Mouse (Mus musculus): ENCODE measurements at regions not wholly inside any gene's neighbourhood (a gene's known extent, or its start where the extent isn't known, plus 50 kb on each side); places are given as distances from the start of the nearest gene placed in this dataset.
A peak's percentile ranks its signal among the peaks of the same experiment; 100 is the strongest.
"Not testable (repeated sequence)": the region's sequence is repeated elsewhere in the genome, so short reads cannot be mapped to it uniquely, and the experiment has no call there.

DNA sequence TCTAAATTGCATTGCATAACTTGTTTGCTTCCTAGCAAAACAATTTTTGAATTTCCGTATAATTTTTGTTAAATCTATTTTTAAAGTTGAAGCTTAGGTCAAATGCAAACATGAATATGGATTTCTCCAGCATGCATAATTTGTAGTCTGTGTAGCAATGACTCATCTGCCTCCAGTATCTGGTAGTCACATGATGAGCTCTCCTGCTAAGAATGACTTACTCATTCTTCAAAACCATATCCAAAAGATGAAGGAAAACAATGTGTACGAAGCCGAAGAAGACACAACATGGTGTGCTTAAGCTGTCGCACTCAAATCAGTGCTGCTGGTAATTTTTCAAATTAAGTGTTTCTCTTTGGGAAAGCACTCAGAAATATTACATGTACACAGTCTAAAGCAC, 1453.2 kb upstream of the Gje1 start:
- intact Hi-C loops (cut with DNase I) = no loop called here
- DNase-seq (ENCODE audit: low spot score in 2 of 2) = peak in 1 of 2 experiments; percentile 31

DNA sequence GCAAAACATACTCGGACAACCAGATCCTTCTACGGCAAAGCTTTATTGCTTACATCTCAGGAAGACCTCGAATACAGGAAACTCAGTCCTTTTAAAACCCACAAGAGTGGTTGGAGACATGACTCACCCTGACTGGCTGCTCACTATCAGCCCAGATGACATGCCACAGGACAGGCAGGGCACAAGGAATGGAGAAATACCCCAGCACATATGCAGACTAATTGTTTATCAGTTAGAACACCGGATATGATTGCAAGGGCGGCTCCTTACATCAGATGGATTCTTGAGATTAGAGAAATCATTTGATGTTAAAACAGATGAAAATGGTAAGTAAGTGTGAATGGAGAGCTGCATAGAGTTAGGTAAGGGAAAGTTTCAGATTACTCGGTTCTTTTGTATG, 1441.5 kb upstream of the Gje1 start:
- DNase-seq (ENCODE audit: low spot score in 2 of 2) = not testable (repeated sequence)

DNA sequence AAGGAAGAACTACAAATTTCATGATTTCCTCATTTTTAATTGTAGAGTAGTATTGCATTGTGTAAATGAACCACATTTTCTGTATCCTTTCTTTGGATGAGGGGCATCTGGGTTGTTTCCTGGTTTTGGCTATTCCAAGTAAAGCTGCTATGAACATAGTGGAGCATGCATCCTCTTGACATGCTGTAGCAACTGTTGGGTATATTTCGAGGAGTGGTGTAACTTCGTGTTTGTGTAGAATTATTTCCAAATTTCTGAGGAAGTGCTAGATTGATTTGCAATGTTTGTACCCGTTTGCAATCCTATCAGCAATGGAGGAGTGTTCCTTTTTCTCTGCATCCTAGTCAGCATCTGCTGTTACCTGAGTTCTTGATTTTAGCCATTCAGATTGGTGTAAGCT, 1440.4 kb upstream of the Gje1 start:
- no peak for DNase-seq (ENCODE audit: low spot score in 2 of 2)
- intact Hi-C loops (cut with DNase I) = no loop called here

More for the DNA sequence above, 1441.5 kb upstream of the Gje1 start:
- intact Hi-C loops (cut with DNase I) = not testable (repeated sequence)

DNA sequence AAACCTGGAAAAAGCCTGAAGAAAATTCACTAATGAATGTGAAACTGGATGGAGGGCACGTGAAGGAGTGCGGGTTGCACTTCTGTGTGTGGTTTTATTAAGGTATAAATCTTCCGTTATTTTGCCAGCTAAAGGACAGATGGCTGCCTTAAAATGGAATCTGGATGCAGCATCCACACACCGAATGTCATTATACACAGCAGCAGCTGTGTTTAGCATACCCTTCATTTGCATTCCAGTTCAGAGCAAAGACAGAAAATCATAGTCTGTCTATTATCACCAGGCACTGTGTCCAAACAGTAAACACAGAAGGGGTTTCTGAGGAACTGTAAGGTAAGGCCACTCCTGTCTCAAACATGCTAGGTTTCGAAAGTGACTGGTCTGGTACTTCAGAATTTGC, 1438.9 kb upstream of the Gje1 start:
- intact Hi-C loops (cut with DNase I) = no loop called here
- peak; percentile 15 to 18 for DNase-seq (ENCODE audit: low spot score in 2 of 2)

DNA sequence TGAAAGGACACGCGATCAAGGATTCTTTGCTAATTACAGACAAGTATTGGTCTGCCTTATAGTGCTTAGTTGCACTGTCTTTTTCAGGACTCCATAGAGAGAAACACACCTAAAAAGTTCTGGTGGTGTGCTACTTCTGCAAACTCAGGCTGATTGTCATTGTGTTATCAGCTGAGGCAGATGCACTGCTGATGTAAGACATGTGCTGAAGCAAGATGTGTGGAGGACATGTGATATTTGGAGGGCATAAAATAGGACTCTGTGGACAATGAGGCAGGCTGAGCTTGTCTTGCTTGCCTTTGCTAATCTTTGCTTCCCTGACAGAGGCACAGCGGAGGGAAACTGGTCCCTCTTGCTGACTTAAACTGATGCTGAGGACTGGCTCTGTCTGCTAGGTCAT, 1431.0 kb upstream of the Gje1 start:
- DNase-seq (ENCODE audit: low spot score in 2 of 2) = no peak
- intact Hi-C loops (cut with DNase I) = no loop called here

DNA sequence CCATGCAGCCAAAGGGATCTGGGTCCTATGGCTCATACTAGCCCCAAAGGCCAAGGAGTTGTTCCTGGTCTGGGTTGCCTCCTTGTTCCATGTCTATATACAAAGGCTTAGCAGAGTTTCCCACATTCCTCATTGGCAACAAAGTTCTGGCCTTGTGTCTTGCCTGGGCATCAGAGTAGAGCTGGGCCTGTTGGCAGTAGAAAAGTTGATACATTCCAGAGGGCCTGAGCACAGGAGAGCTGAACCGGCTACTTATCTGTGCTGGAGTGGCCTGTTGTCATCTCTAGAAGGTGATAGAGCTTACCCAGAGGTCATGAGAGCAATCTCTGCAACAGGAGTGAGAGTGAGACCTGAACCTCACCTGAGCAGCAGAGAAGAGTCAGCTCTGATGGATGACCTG, 1427.4 kb upstream of the Gje1 start:
- intact Hi-C loops (cut with DNase I) = no loop called here
- DNase-seq (ENCODE audit: low spot score in 2 of 2) = no peak

DNA sequence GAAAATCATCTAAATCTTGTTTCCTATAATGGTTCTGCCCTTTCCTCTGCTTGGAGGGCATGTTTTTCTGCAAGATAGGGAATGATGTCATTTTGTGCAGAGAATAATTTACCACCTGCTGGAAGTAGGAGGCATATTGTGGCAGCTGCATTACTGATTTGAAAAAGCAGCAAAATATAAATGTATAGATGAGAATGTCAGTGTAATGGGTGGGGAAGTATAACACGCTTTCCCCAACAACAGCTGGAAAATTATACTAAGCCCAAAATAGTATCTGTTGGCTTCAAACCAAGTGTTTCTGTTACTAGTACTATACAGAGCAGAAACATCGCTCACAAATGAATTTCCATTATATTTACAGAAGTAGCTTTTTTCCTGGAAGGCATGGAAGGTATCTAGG, 1405.9 kb upstream of the Gje1 start:
- intact Hi-C loops (cut with DNase I) = no loop called here
- peak in 1 of 2 experiments; percentile 30 for DNase-seq (ENCODE audit: low spot score in 2 of 2)

DNA sequence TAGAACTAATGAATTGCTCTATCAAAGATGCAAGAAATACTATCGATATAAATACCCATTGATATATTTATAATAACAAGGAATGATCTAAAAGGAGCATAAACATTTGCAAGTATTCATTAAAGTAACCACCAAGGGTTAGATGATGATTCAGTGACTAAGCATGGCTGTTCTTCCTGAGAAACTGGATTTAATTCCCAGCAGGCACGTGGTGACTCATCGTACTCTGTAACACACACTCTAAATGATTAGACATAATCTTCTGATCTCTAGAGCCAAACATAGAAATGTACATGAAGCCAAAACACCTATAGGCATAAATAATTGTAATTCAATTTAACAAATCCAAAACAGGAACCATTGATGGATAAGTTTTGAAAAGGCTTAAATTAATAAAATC, 1370.2 kb upstream of the Gje1 start:
- intact Hi-C loops (cut with DNase I) = no loop called here
- no peak for DNase-seq (ENCODE audit: low spot score in 2 of 2)

DNA sequence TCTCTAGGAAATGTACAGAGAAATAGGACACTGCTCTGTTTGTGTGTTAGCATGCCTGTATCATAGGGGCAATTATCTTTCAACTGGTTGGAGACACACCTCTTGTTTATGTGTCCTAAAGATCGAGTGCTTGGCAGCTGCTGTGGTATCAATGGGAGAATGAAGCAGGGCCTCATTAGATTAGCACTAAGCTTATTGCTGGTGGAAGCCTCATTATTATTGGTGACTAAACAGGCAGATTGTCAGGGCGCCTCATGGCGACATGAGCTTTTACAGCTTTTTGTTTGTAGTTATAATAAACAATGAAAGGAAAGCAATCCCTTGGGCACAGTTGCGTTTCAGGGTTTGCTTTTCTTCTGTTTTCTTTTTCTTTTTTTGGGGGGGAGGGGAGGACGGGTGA, 1335.0 kb upstream of the Gje1 start:
- intact Hi-C loops (cut with DNase I) = no loop called here
- no peak for DNase-seq (ENCODE audit: low spot score in 2 of 2)

DNA sequence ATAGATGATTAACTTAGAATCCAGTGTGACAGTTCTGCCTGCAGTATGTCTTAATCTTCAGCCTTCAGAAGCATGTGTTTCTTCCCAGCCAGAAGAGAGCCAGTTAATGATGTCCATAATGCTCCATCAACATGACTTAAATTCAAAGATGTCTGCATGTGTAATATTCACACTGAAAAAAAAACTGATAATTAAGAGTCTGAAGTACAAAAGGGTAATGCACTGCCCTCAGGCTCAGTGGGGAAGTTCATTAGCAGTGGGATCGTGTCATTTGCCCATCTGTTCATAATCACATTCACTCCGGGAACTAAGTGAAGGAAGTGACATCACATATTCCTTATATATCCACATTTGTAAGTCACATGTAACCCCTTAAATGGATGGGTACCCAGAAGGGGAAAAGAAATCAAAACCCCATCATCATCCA, 1334.5 kb upstream of the Gje1 start:
- intact Hi-C loops (cut with DNase I) = no loop called here
- no peak for DNase-seq (ENCODE audit: low spot score in 2 of 2)

DNA sequence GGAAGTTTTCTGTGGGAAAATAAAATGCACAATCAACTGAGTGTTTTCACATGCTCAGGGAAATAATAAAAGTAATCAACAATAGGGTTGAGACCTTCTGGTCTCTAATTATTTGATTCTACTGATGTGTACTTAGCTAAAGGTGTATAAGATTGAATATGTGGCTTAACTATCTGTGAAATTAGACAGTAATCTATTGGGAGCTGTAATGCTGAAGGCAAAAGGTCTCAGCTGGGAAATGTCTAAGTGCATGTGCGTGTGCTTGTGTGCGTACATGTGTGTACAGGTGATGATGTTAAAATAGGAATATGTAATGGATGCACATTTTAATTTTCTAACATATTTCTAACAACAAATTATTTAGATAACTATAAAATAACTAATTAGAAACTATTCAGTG, 1318.2 kb upstream of the Gje1 start:
- intact Hi-C loops (cut with DNase I) = no loop called here
- no peak for DNase-seq (ENCODE audit: low spot score in 2 of 2)

DNA sequence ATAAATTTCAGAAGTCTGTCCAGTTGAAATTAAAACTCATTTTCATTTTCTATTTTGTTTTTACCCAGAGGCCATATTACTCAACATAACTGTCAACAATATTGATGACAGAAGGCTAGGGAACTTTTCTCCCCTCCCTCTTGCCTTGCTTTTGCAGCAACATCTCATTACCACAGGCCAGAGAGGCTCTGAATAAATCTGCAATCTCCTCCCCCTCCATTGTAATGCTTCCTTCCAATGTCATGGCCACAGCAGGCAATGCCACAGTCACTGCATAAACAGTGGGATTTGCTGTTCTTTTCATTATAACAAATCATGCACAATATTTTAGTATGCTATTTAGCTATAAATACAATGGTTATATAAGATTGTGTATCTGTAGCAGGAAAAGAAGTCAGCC, 1315.1 kb upstream of the Gje1 start:
- intact Hi-C loops (cut with DNase I) = no loop called here
- DNase-seq (ENCODE audit: low spot score in 2 of 2) = no peak

DNA sequence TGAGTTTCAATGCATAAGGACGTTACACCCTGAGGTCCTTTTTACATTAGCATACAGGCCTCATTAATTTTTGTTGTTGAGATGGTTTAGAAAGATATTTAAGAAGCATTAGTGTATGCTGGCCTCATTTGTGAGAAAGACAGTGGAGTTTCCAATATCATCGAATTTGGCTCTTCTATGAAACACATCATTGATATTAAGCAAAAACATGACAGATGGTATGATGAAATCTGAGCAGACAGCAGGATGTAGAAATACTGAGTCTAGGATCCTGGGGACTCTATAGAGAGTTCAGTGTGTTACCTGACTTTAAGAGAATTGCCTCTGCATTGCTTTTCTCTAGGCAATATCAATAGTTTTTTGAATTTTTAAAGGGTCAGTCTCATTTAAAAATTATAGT, 1312.8 kb upstream of the Gje1 start:
- intact Hi-C loops (cut with DNase I) = no loop called here
- DNase-seq (ENCODE audit: low spot score in 2 of 2) = no peak

DNA sequence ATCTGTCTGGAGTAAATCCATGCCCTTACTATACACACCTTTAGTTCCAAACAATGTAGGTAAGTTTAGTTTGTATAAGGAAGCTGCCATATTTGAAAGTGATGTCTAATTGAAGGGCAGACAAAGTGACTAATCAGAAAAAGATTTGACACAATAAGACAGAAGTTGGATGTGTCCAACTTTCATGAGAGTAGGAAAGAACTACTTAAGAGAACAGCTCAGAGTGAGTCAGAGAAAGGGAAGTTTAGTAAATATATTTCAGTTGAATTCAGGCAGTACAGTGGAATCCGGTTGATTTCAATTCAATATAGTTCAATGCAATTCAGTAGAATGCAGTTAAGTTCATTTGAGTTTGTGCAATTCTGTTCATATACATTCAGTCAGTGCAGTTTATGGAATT, 1296.8 kb upstream of the Gje1 start:
- intact Hi-C loops (cut with DNase I) = no loop called here
- no peak for DNase-seq (ENCODE audit: low spot score in 2 of 2)

DNA sequence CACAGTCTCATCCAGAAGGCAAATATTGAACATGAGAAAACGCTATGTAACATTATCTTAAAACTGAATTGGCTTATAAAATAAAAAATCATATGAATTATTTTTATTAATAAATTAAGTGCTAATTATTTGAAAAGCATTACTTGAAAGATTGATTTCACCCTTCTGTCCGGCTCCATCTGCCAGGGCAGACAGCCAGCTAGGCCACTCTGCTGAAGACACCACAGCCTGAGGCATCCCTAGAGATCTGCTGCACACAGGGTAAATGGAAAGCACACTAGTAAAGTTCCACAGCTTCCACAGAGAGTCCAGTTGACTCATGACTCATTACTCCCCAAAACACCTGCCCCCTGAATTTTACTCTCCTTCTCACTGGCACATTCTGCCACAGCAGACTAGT, 1283.2 kb upstream of the Gje1 start:
- intact Hi-C loops (cut with DNase I) = no loop called here
- no peak for DNase-seq (ENCODE audit: low spot score in 2 of 2)

DNA sequence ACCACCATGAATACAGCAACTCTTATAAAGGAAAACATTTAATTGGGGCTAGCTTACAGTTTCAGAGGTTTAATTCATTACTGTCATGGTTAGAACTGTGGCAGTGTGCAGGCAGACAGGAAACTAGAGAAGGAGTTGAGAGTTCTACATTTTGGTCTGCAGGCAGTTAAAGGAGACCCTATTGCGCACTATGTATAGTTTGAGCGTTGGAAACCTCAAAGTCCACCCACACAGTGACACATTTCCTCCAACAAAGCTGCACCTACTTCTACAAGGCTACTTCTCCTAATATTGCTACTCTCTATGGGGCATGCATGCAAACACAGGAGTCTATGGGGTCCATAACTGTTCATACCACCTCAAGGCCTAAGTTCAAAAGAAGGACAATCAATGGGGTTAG, 1275.3 kb upstream of the Gje1 start:
- no peak for DNase-seq (ENCODE audit: low spot score in 2 of 2)
- intact Hi-C loops (cut with DNase I) = no loop called here

Measured in left cerebral cortex, postnatal 14 days (tissue).